Mouse (Mus musculus) myocyte (in vitro differentiated cells): Measurements from ENCODE around the gene D1Pas1. TPM values are rescaled to one million over a fixed set of nuclear protein-coding genes. Genes with fewer than 3 reads are reported as not detected.

Experiments used
- H3K27me3 ChIP-seq: one replicate; pipeline ENCODE4 v1.6.1; 2011; ENCODE audit not compliant: control insufficient read depth, insufficient read depth, insufficient read length
- H3K36me3 ChIP-seq: one replicate; pipeline ENCODE4 v1.6.1; 2011; ENCODE audit not compliant: control insufficient read depth, insufficient read depth
- H3K4me2 ChIP-seq: one replicate; pipeline ENCODE4 v1.6.1; 2011; ENCODE audit warnings: low read depth, control low read depth
- H3K4me3 ChIP-seq: one replicate; pipeline ENCODE4 v1.5.1; 2011; ENCODE audit warnings: mild to moderate bottlenecking, control low read depth, moderate library complexity
- H3K79me2 ChIP-seq: one replicate; pipeline ENCODE4 v1.6.1; 2011; ENCODE audit not compliant: control insufficient read depth, insufficient read depth
- H3ac ChIP-seq: one replicate; pipeline ENCODE4 v1.6.1; 2011; ENCODE audit not compliant: control insufficient read depth, insufficient read length
- CEBPB ChIP-seq: IDR thresholded peaks from 2 replicates; pipeline ENCODE4 v1.6.1; 2011; ENCODE audit warnings: mild to moderate bottlenecking, moderate library complexity; ENCODE audit not compliant: poor library complexity, insufficient read depth, severe bottlenecking
- E2F4 ChIP-seq: IDR thresholded peaks from one replicate; pipeline ENCODE4 v1.6.1; 2011; ENCODE audit warnings: mild to moderate bottlenecking, control low read depth, moderate library complexity; ENCODE audit not compliant: insufficient read depth
- MAX ChIP-seq: IDR thresholded peaks from one replicate; pipeline ENCODE4 v1.6.1; 2011; ENCODE audit warnings: low read depth, mild to moderate bottlenecking, control low read depth
- MYOD1 ChIP-seq, 3 experiments: IDR thresholded peaks; one replicate each; pipeline ENCODE4 v1.6.1; 2011; ENCODE audit warnings: control low read depth in 2 of 3, low read depth in 2 of 3, mild to moderate bottlenecking in 2 of 3, moderate library complexity in 1 of 3; ENCODE audit not compliant: insufficient read length in 2 of 3, control insufficient read depth in 1 of 3
- MYOG ChIP-seq, 3 experiments: IDR thresholded peaks; one replicate each; pipeline ENCODE4 v1.6.1; 2011; ENCODE audit warnings: control low read depth in 2 of 3, low read depth in 2 of 3, mild to moderate bottlenecking in 2 of 3; ENCODE audit not compliant: insufficient read length in 2 of 3, control insufficient read depth in 1 of 3, insufficient read depth in 1 of 3
- POLR2A ChIP-seq: IDR thresholded peaks from one replicate; pipeline ENCODE4 v1.6.1; 2011; ENCODE audit warnings: low read depth, mild to moderate bottlenecking, control low read depth, moderate library complexity; ENCODE audit not compliant: insufficient read length
- POLR2AphosphoS2 ChIP-seq: IDR thresholded peaks from one replicate; pipeline ENCODE4 v1.6.1; 2011; ENCODE audit warnings: low read depth, control low read depth; ENCODE audit not compliant: insufficient read length
- REST ChIP-seq: IDR thresholded peaks from one replicate; pipeline ENCODE4 v1.6.1; 2011; ENCODE audit warnings: mild to moderate bottlenecking, control low read depth, moderate library complexity; ENCODE audit not compliant: insufficient read depth, insufficient read length
- SRF ChIP-seq: IDR thresholded peaks from one replicate; pipeline ENCODE4 v1.6.1; 2011; ENCODE audit warnings: low read depth; ENCODE audit not compliant: control insufficient read depth, insufficient read length
- TCF12 ChIP-seq: IDR thresholded peaks from one replicate; pipeline ENCODE4 v1.6.1; 2011; ENCODE audit warnings: mild to moderate bottlenecking, control low read depth; ENCODE audit not compliant: poor library complexity, insufficient read depth, severe bottlenecking
- TCF3 ChIP-seq: IDR thresholded peaks from one replicate; pipeline ENCODE4 v1.6.1; 2011; ENCODE audit warnings: low read depth, control low read depth; ENCODE audit not compliant: insufficient read length
- USF1 ChIP-seq: IDR thresholded peaks from one replicate; pipeline ENCODE4 v1.6.1; 2011; ENCODE audit warnings: low read depth, mild to moderate bottlenecking, control low read depth, moderate library complexity
- polyA plus RNA-seq: library from polyadenylated mRNA; unstranded; fragments of >200 nt; fragmentation: generic; extraction: Trizol; gene quantifications from one replicate; pipeline ENCODE4 v1.2.1, GENCODE M21; 2012; ENCODE audit warnings: missing spikeins

Gene D1Pas1
- polyA plus RNA-seq, 1 experiment, result not detected

GRCm38 (mm10) chr1:186952381-186952780, 14.8 kb upstream of the D1Pas1 start:
- TF ChIP-seq TCF3 (no peak), E2F4 (no peak), CEBPB (no peak), MYOG (IDR thresholded peaks at IDR 0.05; ENCODE audit: control insufficient read depth in 1 of 3, insufficient read depth in 1 of 3, insufficient read length in 2 of 3, low read depth in 2 of 3) (no peak), TCF12 (no peak), USF1 (no peak), MYOD1 (IDR thresholded peaks at IDR 0.05; ENCODE audit: control insufficient read depth in 1 of 3, insufficient read length in 2 of 3, low read depth in 2 of 3) (no peak), POLR2AphosphoS2 (no peak), MAX (no peak), POLR2A (no peak), REST (no peak)
- no peak overlapping the region for H3ac ChIP-seq
- no peaks in the 10 kb centered on the region for H3K36me3 ChIP-seq
- H3K4me2 ChIP-seq, result peak overlapping the region; percentile 24
- H3K79me2 ChIP-seq, result no peaks in the 10 kb centered on the region
- H3K4me3 ChIP-seq, result no peak overlapping the region
- no peaks in the 10 kb centered on the region for H3K27me3 ChIP-seq

DNA sequence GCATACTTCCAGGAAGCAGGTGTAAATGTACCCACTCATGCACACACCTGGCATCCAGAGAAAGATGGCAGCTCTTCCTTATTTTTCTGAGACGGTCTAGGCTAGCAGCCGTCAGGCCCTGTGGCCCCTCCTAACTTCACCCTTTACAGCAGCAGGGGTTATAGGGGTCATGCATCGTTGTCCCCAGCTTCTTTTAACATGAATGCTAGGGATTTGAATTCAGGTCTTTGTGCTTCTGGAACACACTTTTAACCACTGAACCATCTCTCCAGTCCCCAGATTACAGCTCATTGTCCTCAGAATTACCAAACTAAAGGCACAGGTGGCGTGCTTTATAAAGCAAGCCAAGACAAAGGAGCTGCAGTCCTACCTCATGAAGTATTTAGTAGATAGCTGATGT, 12.6 kb upstream of the D1Pas1 start:
- TF ChIP-seq MYOG (IDR thresholded peaks at IDR 0.05; ENCODE audit: control insufficient read depth in 1 of 3, insufficient read depth in 1 of 3, insufficient read length in 2 of 3, low read depth in 2 of 3), result no peak
- no peak for TF ChIP-seq MYOD1 (IDR thresholded peaks at IDR 0.05; ENCODE audit: control insufficient read depth in 1 of 3, insufficient read length in 2 of 3, low read depth in 2 of 3)
- no peak for TF ChIP-seq CEBPB
- no peak for TF ChIP-seq REST
- no peak for TF ChIP-seq MAX
- no peak for TF ChIP-seq POLR2A
- no peak for TF ChIP-seq E2F4
- no peak for TF ChIP-seq TCF12
- TF ChIP-seq SRF, result no peak
- TF ChIP-seq TCF3, result no peak
- no peak for TF ChIP-seq POLR2AphosphoS2
- TF ChIP-seq USF1, result no peak

DNA sequence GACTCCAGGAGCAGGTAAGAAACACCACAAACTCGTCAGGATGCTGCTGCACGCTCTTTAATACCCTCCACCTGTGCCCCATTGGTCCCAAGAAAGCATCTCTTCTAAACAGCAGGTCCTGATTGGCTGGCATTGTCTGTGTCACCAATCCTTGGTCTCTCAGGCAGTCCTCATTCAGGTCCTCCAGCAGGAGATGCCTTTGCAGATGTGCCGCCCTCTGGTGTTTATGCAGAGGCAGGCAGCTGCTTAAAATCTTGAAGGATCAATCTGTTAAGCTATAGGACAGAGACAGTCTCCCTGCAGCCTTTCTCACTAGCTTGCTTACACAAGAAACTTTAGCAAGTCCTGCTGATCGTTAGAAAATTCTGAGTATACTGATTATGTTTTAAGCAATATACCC, 7.8 kb upstream of the D1Pas1 start:
- no peak overlapping the region for H3K4me3 ChIP-seq
- no peak for TF ChIP-seq MYOD1 (IDR thresholded peaks at IDR 0.05; ENCODE audit: control insufficient read depth in 1 of 3, insufficient read length in 2 of 3, low read depth in 2 of 3)
- no peak for TF ChIP-seq POLR2AphosphoS2
- no peak for TF ChIP-seq MAX
- TF ChIP-seq CEBPB, result no peak
- TF ChIP-seq POLR2A, result no peak
- no peak for TF ChIP-seq REST
- TF ChIP-seq E2F4, result no peak
- no peak for TF ChIP-seq USF1
- TF ChIP-seq MYOG (IDR thresholded peaks at IDR 0.05; ENCODE audit: control insufficient read depth in 1 of 3, insufficient read depth in 1 of 3, insufficient read length in 2 of 3, low read depth in 2 of 3), result no peak
- TF ChIP-seq SRF, result no peak
- no peak for TF ChIP-seq TCF12
- no peak for TF ChIP-seq TCF3
- H3K79me2 ChIP-seq, result no peaks in the 10 kb centered on the region
- H3ac ChIP-seq, result no peak overlapping the region
- H3K36me3 ChIP-seq, result no peaks in the 10 kb centered on the region
- no peaks in the 10 kb centered on the region for H3K27me3 ChIP-seq
- H3K4me2 ChIP-seq, result no peak overlapping the region

More for the DNA sequence above, 12.6 kb upstream of the D1Pas1 start:
- H3K27me3 ChIP-seq, result no peaks in the 10 kb centered on the region
- no peak overlapping the region for H3K4me3 ChIP-seq
- H3K79me2 ChIP-seq, result no peaks in the 10 kb centered on the region
- no peaks in the 10 kb centered on the region for H3K36me3 ChIP-seq
- H3K4me2 ChIP-seq, result no peak overlapping the region
- no peak overlapping the region for H3ac ChIP-seq

DNA sequence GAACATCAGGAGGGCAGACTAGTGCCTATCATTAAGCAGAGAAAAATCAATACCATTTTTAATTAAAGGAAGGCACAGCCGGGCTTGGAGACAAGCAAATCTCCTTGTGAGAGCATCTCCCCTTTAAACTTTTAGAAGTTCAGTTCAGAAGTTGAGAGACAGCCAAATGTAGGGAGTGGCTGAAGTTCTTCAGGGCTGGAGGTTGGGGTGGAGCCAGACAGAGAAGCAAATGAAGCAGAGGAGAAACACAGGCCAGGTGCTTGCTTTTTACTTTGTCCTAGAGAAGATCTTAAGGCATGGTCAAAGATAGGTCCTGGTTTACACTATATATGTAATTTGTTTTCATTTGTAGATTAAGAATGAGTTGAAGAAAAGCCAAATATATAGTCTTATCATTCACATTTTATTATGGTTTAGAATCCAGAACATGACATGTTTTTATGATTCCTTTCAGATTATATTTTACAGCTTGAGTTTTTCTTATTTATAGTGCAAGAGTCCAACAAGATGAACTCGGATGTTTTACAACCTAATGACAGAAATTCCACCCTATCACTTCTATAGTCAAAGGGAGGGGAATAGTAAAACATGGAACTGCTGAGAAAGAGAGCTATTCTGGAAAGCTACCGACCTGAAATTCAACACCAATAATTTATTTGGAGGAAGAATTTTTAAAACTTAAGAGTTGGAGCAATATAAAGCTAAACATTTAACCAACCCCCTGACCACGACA, 2.9 kb upstream of the D1Pas1 start:
- no peak overlapping the region for H3K4me2 ChIP-seq
- H3ac ChIP-seq, result no peak overlapping the region
- no peak overlapping the region for H3K4me3 ChIP-seq
- no peak for TF ChIP-seq MAX
- TF ChIP-seq USF1, result no peak
- no peak for TF ChIP-seq REST
- no peak for TF ChIP-seq TCF12
- no peak for TF ChIP-seq MYOG (IDR thresholded peaks at IDR 0.05; ENCODE audit: control insufficient read depth in 1 of 3, insufficient read depth in 1 of 3, insufficient read length in 2 of 3, low read depth in 2 of 3)
- TF ChIP-seq TCF3, result no peak
- TF ChIP-seq POLR2A, result no peak
- no peak for TF ChIP-seq SRF
- TF ChIP-seq POLR2AphosphoS2, result no peak
- no peak for TF ChIP-seq MYOD1 (IDR thresholded peaks at IDR 0.05; ENCODE audit: control insufficient read depth in 1 of 3, insufficient read length in 2 of 3, low read depth in 2 of 3)
- no peak for TF ChIP-seq E2F4
- H3K79me2 ChIP-seq, result no peaks in the 10 kb centered on the region
- H3K27me3 ChIP-seq, result no peaks in the 10 kb centered on the region
- no peaks in the 10 kb centered on the region for H3K36me3 ChIP-seq
